Mouse (Mus musculus) splenic B cell, adult 2 months (primary cell): ENCODE results near the gene Gigyf2.
"Not testable (repeated sequence)": the region's sequence is repeated elsewhere in the genome, so short reads cannot be mapped to it uniquely, and the experiment has no call there.

ENCODE experiments used
- DNase-seq: peaks from one replicate; pipeline ENCODE4 v3.0.0-alpha.2; 2011; ENCODE audit warnings: low read depth, low spot score
- H3K27me3 ChIP-seq: 2 replicates; pipeline ENCODE4 v1.6.1; 2012; ENCODE audit warnings: mild to moderate bottlenecking, low read length, moderate library complexity, mixed read lengths; ENCODE audit not compliant: control insufficient read depth, poor library complexity, insufficient read depth, severe bottlenecking
- H3K36me3 ChIP-seq: 2 replicates; pipeline ENCODE4 v1.6.1; 2012; ENCODE audit warnings: mild to moderate bottlenecking, low read length, moderate library complexity, mixed read lengths; ENCODE audit not compliant: control insufficient read depth, poor library complexity, insufficient read depth, severe bottlenecking

The Gigyf2 gene

DNA sequence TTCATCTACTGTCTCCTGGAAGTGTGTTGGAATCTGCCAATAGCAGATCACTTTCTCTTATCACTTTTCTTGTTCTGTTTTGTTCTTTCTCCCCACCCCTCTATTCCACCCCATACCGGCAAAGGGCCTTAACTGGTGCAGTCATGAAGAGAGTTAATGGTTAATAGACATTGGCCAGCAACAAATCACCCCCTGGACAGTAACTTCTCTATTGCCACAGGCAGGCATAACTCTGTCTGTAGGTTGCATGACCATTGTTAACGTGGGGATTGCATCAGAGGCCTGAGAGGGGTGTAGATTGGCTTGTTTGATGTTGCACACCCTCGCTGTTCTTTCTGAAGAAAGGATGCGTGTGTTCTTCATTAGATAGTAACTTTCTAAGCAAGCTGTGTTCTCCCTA, 122.6 kb downstream of the Gigyf2 start:
- Histone ChIP-seq H3K27me3 (no peaks in the 10 kb centered on the region; the same call in 1 of the 2 replicates), H3K36me3 (peaks cover 8% of the 10 kb centered on the region)
- DNase-seq, result no peak

DNA sequence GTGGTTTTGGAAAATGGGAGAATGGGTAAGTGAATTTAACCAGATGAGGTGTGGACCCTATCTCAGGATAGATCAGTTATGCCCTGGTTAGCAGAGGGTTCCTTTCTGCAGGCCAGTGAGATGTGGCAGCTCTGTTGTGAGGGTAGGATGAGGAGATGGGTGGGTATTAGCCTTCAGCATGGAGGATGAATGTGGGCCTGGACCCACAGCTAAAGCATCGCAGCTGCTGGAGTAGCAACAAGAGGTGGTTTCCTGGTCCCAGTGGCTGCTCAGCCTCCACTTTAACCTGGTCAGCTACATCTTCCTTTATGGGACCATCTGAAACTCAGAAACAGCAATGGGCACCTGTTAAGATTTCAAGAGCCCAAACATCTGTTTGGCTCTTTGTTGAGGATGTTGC, 129.6 kb downstream of the Gigyf2 start:
- Histone ChIP-seq H3K36me3 (0 out of 2 replicates have a peak, but pooled peaks cover 2% of the 10 kb centered on the region), H3K27me3 (no peaks in the 10 kb centered on the region)
- no peak for DNase-seq

DNA sequence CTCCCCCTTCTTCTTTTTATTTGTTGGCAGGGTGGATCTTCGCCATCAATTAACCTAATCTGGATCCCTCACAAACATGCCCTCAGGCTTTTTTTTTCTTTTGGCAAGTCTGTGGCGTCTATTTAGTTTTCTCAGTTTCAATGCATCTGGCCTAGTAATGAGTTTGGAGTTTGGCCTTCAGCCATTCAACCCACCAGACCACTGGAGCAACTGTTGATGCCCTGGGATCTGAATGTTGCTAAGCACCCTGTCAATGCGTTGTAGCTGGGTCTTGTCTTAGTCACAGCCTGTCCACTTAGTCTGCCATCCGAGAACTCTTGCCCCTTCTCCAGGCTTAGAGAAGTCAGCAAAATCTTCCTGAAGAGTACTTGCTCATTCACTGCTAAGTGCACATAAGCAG, 131.2 kb downstream of the Gigyf2 start:
- Histone ChIP-seq H3K27me3 (no peaks in the 10 kb centered on the region), H3K36me3 (no peaks in the 10 kb centered on the region)
- DNase-seq, result no peak

DNA sequence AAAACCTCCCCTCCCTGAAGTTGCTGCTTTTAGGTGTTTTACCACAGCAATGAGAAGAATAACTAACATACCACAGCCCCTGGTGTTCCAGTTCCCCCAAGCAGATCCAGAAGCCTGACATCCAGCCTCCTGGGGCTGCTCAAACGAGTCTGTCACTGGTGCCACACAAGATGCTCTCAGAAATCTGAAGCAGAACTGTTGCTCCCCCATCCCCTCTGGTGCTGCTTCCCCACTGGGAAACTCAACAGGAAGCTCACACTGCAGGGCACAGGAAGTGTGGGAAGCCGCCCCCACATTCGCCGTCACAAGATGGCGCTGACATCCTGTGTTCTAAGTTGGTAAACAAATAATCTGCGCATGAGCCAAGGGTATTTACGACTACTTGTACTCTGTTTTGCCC, 133.1 kb downstream of the Gigyf2 start:
- DNase-seq, result peak; percentile 13
- H3K27me3 ChIP-seq, H3K36me3 ChIP-seq: not testable (repeated sequence)

DNA sequence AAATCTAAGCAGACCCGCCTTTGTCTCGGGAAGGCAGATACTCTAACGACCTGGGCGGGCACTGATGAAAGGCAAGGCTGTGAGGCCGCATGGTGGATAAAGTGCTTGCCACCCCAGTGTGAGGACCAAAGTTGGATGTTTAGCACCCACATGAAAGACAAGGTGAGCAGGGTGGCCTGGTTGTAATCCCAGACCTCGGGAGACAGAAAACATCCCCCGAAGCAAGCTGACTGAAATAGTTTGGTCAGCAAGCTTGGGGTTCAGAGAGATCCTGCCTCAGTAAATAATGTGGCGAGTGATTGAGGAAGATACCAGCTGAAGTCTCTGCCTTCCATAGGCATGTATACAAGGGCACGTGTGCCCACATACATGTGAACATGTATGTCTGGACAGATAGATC, 140.7 kb downstream of the Gigyf2 start:
- Histone ChIP-seq H3K36me3 (no peaks in the 10 kb centered on the region), H3K27me3 (no peaks in the 10 kb centered on the region)
- no peak for DNase-seq

DNA sequence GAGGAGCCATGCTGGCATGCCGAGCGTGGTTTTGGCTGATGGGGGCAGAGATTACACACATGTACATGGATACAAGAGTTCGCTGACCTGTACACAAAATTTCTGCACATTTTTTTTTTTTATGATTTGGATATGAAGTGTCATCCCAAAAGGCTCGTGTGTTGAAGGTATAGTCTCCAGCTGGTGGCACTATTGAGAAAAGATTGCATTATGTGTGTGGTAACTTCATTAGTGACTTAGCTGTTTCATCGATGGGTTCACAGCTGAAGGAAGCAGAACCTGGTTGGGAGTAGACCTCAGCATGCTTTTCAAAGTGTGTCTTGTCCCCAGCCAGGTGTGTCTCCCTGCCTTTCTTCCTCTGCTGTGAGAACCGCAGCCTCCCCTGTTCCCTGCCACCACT, 141.5 kb downstream of the Gigyf2 start:
- peak; percentile 32 for DNase-seq
- Histone ChIP-seq H3K36me3 (no peaks in the 10 kb centered on the region), H3K27me3 (no peaks in the 10 kb centered on the region)

DNA sequence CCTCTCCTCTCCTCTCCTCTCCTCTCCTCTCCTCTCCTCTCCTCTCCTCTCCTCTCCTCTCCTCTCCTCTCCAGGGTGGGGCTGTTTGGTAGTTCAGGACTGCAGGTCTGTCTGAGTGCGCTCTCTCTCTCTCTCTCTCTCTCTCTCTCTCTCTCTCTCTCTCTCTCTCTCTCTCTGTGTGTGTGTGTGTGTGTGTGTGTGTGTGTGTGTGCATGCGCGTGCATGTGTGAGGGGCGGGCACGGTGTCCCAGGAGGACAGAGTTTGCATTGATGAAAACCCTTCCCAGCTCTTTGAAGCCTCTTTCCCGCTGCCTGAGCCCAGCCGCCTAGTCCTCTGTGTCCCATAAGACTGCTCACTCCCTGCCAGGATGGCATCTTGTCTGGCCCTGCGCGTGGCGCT, 143.2 kb downstream of the Gigyf2 start, which contains the start of gene Snorc:
Snorc (plus strand) TSS at position 301 of the 400 bp plus-strand sequence.
- not testable (repeated sequence) for H3K27me3 ChIP-seq, DNase-seq, H3K36me3 ChIP-seq

DNA sequence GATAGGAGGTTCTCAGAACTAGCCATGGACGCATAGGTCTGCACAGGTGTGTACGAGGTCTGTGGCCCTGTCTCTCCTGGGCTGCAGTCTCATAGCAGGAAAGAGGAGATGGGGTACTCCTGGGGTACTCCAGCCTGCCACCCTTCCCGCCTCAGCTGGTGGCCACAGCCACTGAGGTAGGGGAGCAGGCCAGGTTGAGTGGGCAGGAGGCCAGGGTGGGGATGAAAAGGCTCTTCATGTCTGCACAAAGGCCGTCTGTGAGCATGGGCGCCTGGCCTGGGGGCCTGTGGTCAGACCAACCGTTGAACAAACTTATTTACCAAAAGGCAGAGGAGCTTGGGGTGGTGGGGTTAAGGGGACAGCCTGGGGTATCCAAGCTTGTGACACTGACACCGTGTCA, 145.1 kb downstream of the Gigyf2 start:
- no peak for DNase-seq
- Histone ChIP-seq H3K36me3 (no peaks in the 10 kb centered on the region), H3K27me3 (no peaks in the 10 kb centered on the region)

DNA sequence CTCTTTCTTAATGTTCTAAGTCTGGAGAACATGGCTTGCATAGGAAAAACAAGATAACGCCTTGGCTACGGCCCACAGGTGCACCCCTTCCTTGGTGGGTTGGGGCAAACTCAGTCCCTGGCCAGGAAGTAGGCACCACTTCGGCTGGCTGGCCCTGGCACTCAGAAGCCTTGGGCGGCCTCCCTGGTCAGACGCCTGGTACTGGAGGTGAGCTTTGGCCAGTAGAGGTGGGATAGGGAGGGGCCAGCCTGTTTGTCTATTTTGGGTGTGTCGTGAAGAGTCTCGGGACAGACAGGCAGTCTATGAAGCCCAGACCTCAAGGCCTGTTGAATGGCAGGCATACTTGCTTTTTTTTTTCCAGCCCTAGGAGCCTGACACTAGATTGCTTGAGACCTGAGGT, 145.8 kb downstream of the Gigyf2 start:
- DNase-seq, result no peak
- Histone ChIP-seq H3K36me3 (no peaks in the 10 kb centered on the region), H3K27me3 (no peaks in the 10 kb centered on the region)

DNA sequence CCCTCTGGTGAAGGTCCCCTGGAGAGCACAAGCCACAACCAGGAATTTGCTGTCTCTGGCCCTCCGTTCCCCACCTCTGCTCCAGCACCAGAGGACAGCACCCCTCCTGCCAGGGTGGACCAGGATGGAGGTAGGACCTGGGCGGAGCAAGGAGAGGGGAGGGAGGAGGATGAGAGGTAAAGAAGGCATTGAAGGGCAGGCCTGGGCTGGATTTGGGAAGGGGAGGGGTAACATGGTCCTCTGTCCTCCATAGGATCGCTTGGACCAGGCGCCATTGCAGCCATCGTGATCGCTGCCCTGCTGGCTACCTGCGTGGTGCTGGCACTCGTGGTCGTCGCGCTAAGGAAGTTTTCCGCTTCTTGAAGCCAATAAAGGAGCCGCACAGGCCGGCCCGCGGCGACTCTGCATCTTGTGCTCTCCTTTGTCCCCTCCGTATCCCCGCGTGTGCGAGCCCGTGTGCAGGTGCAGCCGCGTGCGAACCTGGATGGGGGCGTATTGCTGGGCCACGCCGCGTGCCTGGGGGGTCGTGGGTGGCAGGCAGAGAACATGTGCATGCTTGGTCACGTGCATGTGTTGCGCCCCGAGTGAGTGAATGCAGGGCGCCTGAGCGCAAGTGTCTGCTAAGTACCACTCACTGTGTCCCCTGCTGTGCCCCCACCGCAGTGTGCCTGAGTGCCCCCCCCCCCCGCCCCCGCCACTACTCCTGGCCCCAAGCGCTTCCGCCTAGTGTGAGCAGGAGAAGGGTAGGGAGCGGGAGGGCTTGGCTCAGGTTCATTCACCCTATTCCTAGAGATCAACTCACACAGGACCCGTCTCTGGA, 148.5 kb downstream of the Gigyf2 start:
- Histone ChIP-seq H3K27me3 (no peaks in the 10 kb centered on the region), H3K36me3 (no peaks in the 10 kb centered on the region)
- no peak for DNase-seq

DNA sequence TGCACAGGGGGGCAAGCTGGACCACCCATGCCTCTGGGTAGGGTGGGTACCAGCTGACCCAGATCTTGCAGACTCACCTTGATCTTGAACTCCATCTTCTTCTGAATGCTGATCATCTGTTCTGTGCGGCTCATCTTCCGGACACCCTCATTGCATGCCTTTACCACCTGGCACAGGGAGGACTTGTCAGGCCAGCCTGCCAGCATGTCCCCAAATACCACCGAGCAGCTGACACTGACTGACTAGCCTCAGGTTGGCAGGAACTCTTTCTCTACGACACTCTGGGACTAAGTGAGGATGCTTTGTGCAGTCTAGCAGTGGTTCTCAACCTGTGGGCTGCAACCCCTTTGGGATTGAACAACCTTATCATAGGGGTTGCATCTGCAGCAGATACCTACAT, 155.7 kb downstream of the Gigyf2 start:
- Histone ChIP-seq H3K27me3 (no peaks in the 10 kb centered on the region), H3K36me3 (no peaks in the 10 kb centered on the region)
- no peak for DNase-seq

DNA sequence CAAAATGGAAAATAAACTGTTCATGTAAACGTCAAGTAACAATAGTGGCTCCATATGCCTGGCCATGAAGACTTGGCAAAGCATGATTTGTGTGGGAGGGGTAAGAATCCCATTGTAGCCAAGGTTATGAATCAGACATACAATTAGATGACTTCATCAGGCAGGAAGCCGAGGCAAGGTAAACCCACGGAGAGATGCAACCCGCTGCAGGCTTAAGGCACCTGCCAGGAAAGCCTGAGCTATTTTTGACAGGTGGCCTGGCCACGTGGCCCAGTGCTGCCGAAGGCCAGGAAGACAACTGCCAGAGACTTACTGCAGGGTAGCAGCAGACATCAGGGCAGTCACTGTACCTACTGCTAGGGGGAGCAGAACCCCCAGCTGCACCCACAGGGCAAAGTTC, 159.6 kb downstream of the Gigyf2 start:
- H3K36me3 ChIP-seq, result no peaks in the 10 kb centered on the region
- no peak for DNase-seq
- H3K27me3 ChIP-seq, result no peaks in the 10 kb centered on the region

DNA sequence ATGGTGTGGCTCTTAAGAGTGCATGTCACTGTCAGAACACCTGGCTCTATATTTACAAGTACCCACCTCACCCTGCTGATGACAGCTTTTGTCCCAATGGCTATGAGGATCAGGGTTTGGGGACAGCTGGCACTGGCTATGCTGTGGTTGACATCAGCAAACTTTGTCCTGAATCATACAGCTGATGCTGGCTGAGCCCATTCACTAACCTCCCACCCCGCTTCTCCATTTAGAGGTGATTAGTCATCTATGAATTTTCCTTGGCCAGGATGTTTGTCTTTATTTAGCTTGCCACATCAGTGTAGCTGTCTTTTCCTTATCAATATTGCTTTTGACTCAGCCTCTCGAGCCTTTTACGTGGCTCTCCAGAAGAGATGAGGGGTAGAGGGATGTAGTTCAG, 165.5 kb downstream of the Gigyf2 start:
- Histone ChIP-seq H3K36me3 (no peaks in the 10 kb centered on the region), H3K27me3 (no peaks in the 10 kb centered on the region)
- no peak for DNase-seq

DNA sequence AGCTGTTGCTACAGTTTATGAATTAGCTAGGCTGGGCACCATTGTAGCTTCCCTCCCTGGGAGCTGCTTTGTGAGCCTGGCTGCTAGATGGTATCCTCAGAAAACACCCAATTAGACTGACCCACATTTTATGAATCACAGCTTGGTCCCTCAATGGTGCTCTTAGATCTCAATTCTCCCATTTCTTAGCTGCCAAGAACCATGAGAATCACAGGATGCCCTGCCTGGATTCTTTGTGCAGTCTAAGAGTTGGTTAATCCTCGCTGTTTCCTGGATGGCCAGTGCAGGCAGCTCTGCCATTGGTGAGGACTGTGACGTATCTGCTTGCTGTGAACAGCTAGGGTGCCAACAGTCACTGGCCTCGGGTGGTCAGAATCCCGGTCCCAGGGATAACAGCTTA, 166.7 kb downstream of the Gigyf2 start:
- DNase-seq, result no peak
- Histone ChIP-seq H3K27me3 (no peaks in the 10 kb centered on the region), H3K36me3 (no peaks in the 10 kb centered on the region)
